Mouse (Mus musculus) myocyte (in vitro differentiated cells): ENCODE data around the gene Ust. TPM values are rescaled to one million over a fixed set of nuclear protein-coding genes. Genes with fewer than 3 reads are reported as not detected.
A peak's percentile ranks its signal among the peaks of the same experiment; 100 is the strongest.

Source experiments
- H3K27me3 ChIP-seq: one replicate; pipeline ENCODE4 v1.6.1; 2011; ENCODE audit not compliant: control insufficient read depth, insufficient read depth, insufficient read length
- H3K36me3 ChIP-seq: one replicate; pipeline ENCODE4 v1.6.1; 2011; ENCODE audit not compliant: control insufficient read depth, insufficient read depth
- H3K4me2 ChIP-seq: one replicate; pipeline ENCODE4 v1.6.1; 2011; ENCODE audit warnings: low read depth, control low read depth
- H3K4me3 ChIP-seq: one replicate; pipeline ENCODE4 v1.5.1; 2011; ENCODE audit warnings: mild to moderate bottlenecking, control low read depth, moderate library complexity
- H3K79me2 ChIP-seq: one replicate; pipeline ENCODE4 v1.6.1; 2011; ENCODE audit not compliant: control insufficient read depth, insufficient read depth
- H3ac ChIP-seq: one replicate; pipeline ENCODE4 v1.6.1; 2011; ENCODE audit not compliant: control insufficient read depth, insufficient read length
- CEBPB ChIP-seq: IDR thresholded peaks from 2 replicates; pipeline ENCODE4 v1.6.1; 2011; ENCODE audit warnings: mild to moderate bottlenecking, moderate library complexity; ENCODE audit not compliant: poor library complexity, insufficient read depth, severe bottlenecking
- E2F4 ChIP-seq: IDR thresholded peaks from one replicate; pipeline ENCODE4 v1.6.1; 2011; ENCODE audit warnings: mild to moderate bottlenecking, control low read depth, moderate library complexity; ENCODE audit not compliant: insufficient read depth
- MAX ChIP-seq: IDR thresholded peaks from one replicate; pipeline ENCODE4 v1.6.1; 2011; ENCODE audit warnings: low read depth, mild to moderate bottlenecking, control low read depth
- MYOD1 ChIP-seq, 3 experiments: IDR thresholded peaks; one replicate each; pipeline ENCODE4 v1.6.1; 2011; ENCODE audit warnings: control low read depth in 2 of 3, low read depth in 2 of 3, mild to moderate bottlenecking in 2 of 3, moderate library complexity in 1 of 3; ENCODE audit not compliant: insufficient read length in 2 of 3, control insufficient read depth in 1 of 3
- MYOG ChIP-seq, 3 experiments: IDR thresholded peaks; one replicate each; pipeline ENCODE4 v1.6.1; 2011; ENCODE audit warnings: control low read depth in 2 of 3, low read depth in 2 of 3, mild to moderate bottlenecking in 2 of 3; ENCODE audit not compliant: insufficient read length in 2 of 3, control insufficient read depth in 1 of 3, insufficient read depth in 1 of 3
- POLR2A ChIP-seq: IDR thresholded peaks from one replicate; pipeline ENCODE4 v1.6.1; 2011; ENCODE audit warnings: low read depth, mild to moderate bottlenecking, control low read depth, moderate library complexity; ENCODE audit not compliant: insufficient read length
- POLR2AphosphoS2 ChIP-seq: IDR thresholded peaks from one replicate; pipeline ENCODE4 v1.6.1; 2011; ENCODE audit warnings: low read depth, control low read depth; ENCODE audit not compliant: insufficient read length
- REST ChIP-seq: IDR thresholded peaks from one replicate; pipeline ENCODE4 v1.6.1; 2011; ENCODE audit warnings: mild to moderate bottlenecking, control low read depth, moderate library complexity; ENCODE audit not compliant: insufficient read depth, insufficient read length
- SRF ChIP-seq: IDR thresholded peaks from one replicate; pipeline ENCODE4 v1.6.1; 2011; ENCODE audit warnings: low read depth; ENCODE audit not compliant: control insufficient read depth, insufficient read length
- TCF12 ChIP-seq: IDR thresholded peaks from one replicate; pipeline ENCODE4 v1.6.1; 2011; ENCODE audit warnings: mild to moderate bottlenecking, control low read depth; ENCODE audit not compliant: poor library complexity, insufficient read depth, severe bottlenecking
- TCF3 ChIP-seq: IDR thresholded peaks from one replicate; pipeline ENCODE4 v1.6.1; 2011; ENCODE audit warnings: low read depth, control low read depth; ENCODE audit not compliant: insufficient read length
- USF1 ChIP-seq: IDR thresholded peaks from one replicate; pipeline ENCODE4 v1.6.1; 2011; ENCODE audit warnings: low read depth, mild to moderate bottlenecking, control low read depth, moderate library complexity
- polyA plus RNA-seq: library from polyadenylated mRNA; unstranded; fragments of >200 nt; fragmentation: generic; extraction: Trizol; gene quantifications from one replicate; pipeline ENCODE4 v1.2.1, GENCODE M21; 2012; ENCODE audit warnings: missing spikeins

Ust gene
- polyA plus RNA-seq, 1 experiment: 7.3 TPM

DNA sequence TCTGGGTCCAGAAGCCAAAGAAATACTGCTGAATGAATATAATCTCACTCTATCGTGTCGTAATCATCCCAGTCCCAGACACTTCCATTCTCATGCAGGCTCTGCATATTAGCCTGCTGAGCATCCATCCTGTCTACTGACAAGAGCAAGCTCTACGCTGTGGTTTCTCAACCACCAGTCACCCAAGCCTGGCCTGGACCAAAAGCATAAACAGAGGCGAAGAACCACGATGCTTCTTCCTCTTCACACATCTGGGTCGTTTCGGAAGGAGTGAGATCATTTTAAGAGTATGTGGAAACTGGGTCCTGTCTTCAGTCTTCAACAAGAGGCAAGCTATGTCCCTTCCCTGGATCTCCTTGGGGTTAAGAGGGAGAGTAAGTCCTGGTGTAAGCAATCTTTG lies 103.6 kb downstream of the Ust start:
- Histone ChIP-seq H3K4me2 (peak overlapping the region; percentile 8), H3ac (no peak overlapping the region), H3K4me3 (no peak overlapping the region), H3K79me2 (peaks cover 3% of the 10 kb centered on the region), H3K27me3 (no peaks in the 10 kb centered on the region), H3K36me3 (no peaks in the 10 kb centered on the region)
- no peak for TF ChIP-seq TCF12
- TF ChIP-seq E2F4: no peak
- TF ChIP-seq REST: no peak

DNA sequence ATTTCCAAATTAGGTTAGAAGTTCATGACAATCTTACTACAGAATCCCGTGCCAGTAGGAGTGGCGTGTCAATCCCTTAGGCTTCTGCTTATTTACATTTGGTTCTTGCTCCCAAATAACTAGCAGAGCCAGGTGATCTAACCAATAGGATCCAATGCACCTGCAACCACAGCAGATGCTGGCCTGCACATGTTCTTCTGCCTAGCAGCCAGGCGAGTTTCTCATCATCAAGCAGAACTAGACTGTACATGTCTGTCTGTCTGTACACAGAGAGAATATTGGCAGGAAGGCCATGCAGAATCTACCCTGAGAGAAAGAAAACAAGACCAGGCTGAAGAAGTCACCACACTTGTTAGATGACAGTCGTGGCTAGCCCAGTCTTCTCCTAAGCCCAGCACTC lies 113.5 kb downstream of the Ust start:
- no peaks in the 10 kb centered on the region for H3K36me3 ChIP-seq
- H3K27me3 ChIP-seq: no peaks in the 10 kb centered on the region
- no peak overlapping the region for H3K4me2 ChIP-seq
- no peak overlapping the region for H3K4me3 ChIP-seq
- TF ChIP-seq MYOD1 (IDR thresholded peaks at IDR 0.05; ENCODE audit: control insufficient read depth in 1 of 3, insufficient read length in 2 of 3, low read depth in 2 of 3) (no peak), USF1 (no peak), MAX (no peak), POLR2A (no peak), TCF3 (no peak), REST (no peak), E2F4 (no peak), MYOG (IDR thresholded peaks at IDR 0.05; ENCODE audit: control insufficient read depth in 1 of 3, insufficient read depth in 1 of 3, insufficient read length in 2 of 3, low read depth in 2 of 3) (no peak), CEBPB (no peak), POLR2AphosphoS2 (no peak), SRF (no peak)
- H3ac ChIP-seq: no peak overlapping the region
- no peaks in the 10 kb centered on the region for H3K79me2 ChIP-seq

- Histone ChIP-seq H3K27me3 (no peaks in the 10 kb centered on the region), H3K36me3 (no peaks in the 10 kb centered on the region), H3K79me2 (no peaks in the 10 kb centered on the region), H3K4me3 (no peak overlapping the region), H3K4me2 (no peak overlapping the region), H3ac (no peak overlapping the region)
- TF ChIP-seq REST: no peak
- TF ChIP-seq POLR2A: no peak
- no peak for TF ChIP-seq TCF12
- no peak for TF ChIP-seq E2F4
- no peak for TF ChIP-seq TCF3
- TF ChIP-seq MYOD1 (IDR thresholded peaks at IDR 0.05; ENCODE audit: control insufficient read depth in 1 of 3, insufficient read length in 2 of 3, low read depth in 2 of 3): no peak
- TF ChIP-seq USF1: no peak
- TF ChIP-seq SRF: no peak
- TF ChIP-seq CEBPB: no peak
- no peak for TF ChIP-seq POLR2AphosphoS2
- TF ChIP-seq MYOG (IDR thresholded peaks at IDR 0.05; ENCODE audit: control insufficient read depth in 1 of 3, insufficient read depth in 1 of 3, insufficient read length in 2 of 3, low read depth in 2 of 3): no peak
- TF ChIP-seq MAX: no peak
Measured at GRCm38 (mm10) chr10:8392226-8392625, 126.4 kb downstream of the Ust start.

DNA sequence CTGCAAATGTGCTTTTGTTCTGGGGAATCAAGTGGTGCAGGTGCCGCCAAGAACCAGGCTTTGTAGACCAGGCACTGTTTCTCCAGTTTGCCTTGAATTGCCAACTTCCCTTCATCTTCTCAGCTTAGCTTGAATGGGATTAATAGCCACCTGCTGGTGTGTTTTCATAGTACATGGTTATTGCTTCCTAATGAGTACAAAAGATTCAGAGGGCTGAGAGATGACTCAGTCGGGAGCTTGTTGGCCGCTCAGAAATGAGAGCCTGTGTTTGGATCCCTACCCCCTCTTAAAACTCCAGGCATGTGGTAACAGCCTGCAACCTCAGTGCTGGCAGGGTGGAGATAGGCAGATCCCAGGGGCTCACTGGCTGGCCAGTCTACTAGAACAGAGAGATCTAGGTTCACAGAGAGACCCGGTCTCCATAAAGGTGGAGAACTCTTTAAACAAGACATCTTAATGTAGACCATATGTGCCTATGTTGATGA lies 127.3 kb downstream of the Ust start:
- no peak overlapping the region for H3K4me3 ChIP-seq
- H3K79me2 ChIP-seq: no peaks in the 10 kb centered on the region
- peaks cover 3% of the 10 kb centered on the region for H3K36me3 ChIP-seq
- TF ChIP-seq MYOD1 (IDR thresholded peaks at IDR 0.05; ENCODE audit: control insufficient read depth in 1 of 3, insufficient read length in 2 of 3, low read depth in 2 of 3): no peak
- no peak for TF ChIP-seq MAX
- no peak for TF ChIP-seq SRF
- no peak for TF ChIP-seq POLR2A
- TF ChIP-seq E2F4: no peak
- peak; percentile 91 for TF ChIP-seq CEBPB
- H3K27me3 ChIP-seq: no peaks in the 10 kb centered on the region
- no peak overlapping the region for H3ac ChIP-seq
- no peak overlapping the region for H3K4me2 ChIP-seq

- Histone ChIP-seq H3K79me2 (no peaks in the 10 kb centered on the region), H3K4me3 (no peak overlapping the region), H3ac (no peak overlapping the region), H3K4me2 (no peak overlapping the region), H3K36me3 (peaks cover 3% of the 10 kb centered on the region), H3K27me3 (no peaks in the 10 kb centered on the region)
- TF ChIP-seq TCF3 (no peak), POLR2A (no peak), TCF12 (no peak), MYOG (IDR thresholded peaks at IDR 0.05; ENCODE audit: control insufficient read depth in 1 of 3, insufficient read depth in 1 of 3, insufficient read length in 2 of 3, low read depth in 2 of 3) (no peak), POLR2AphosphoS2 (no peak), USF1 (no peak), MAX (no peak), SRF (no peak), REST (no peak), CEBPB (no peak), E2F4 (no peak), MYOD1 (IDR thresholded peaks at IDR 0.05; ENCODE audit: control insufficient read depth in 1 of 3, insufficient read length in 2 of 3, low read depth in 2 of 3) (no peak)
Measured at GRCm38 (mm10) chr10:8388239-8388638, 130.4 kb downstream of the Ust start.
